Mouse (Mus musculus): ENCODE measurements around the gene Tm4sf20. TPM values are rescaled to one million over a fixed set of nuclear protein-coding genes. Genes with fewer than 3 reads are reported as not detected.

Tm4sf20 gene
- polyA plus RNA-seq, 1 experiment, result not detected

DNA sequence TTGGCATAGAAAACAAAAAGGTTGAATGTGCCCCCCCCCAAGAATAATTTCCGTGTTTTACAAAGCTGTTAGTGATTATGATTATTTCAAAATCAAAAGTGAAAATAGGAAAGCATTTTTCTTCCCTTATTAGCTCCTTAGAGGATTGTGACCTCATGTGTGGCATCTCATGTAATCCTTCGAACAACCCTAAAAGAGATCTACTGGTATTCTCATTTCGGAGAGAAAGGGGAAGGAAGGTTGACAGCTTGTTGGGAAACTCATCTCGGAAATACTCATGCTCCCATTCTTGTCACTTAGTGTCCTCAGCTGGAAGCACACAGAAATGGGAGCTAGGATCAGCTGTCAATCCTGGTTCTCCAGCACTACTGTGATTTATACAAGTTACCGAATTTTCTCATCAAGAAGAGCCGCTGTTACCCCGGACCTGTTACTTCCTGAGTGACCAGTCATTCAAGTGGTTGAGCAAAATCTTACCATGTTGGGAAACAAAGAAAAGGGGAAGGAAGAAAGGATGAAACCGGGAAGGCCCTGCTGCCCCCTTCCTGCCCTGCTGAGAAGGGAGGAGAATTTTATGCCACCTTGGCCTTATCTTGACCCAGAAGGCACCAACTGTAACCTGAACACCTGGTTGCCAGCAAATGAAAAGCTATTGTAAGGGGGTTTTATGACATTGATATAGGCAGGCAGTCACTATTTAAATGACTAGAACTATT lies 6.6 kb downstream of the Tm4sf20 start:
- Histone ChIP-seq H3K4me1 (ENCODE audit: control insufficient read depth, insufficient read depth, low read length) (no peaks in the 10 kb centered on the region), H3K27ac (ENCODE audit: insufficient read depth, low read length) (no peak overlapping the region), H3K4me3 (ENCODE audit: insufficient read depth, low read length) (no peak overlapping the region)
- TF ChIP-seq POLR2A (IDR thresholded peaks at IDR 0.05; ENCODE audit: low read depth, low read length) (no peak), CTCF (IDR thresholded peaks at IDR 0.05; ENCODE audit: borderline replicate concordance, insufficient read depth, low read length) (no peak)

DNA sequence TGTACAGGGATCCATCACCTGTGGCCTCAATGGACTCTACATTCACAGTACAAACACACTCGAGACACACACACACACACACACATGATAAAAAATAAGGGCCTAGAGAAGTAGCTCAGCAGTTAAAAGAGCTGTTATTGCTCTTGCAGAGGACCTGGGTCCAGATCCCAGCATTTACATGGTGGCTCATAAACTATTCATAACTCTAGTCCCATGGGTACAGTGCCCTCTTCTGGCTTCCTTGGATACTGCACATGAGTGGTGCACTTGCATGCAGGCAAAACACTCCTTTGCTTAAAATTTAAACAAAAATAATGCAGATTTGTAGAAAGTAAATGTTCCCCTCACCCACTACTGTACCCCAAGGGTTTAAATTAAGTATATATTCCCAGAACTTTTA lies 8.7 kb downstream of the Tm4sf20 start:
- Histone ChIP-seq H3K4me1 (ENCODE audit: control insufficient read depth, insufficient read depth, low read length) (no peaks in the 10 kb centered on the region), H3K4me3 (ENCODE audit: insufficient read depth, low read length) (no peak overlapping the region), H3K27ac (ENCODE audit: insufficient read depth, low read length) (no peak overlapping the region)
- TF ChIP-seq CTCF (IDR thresholded peaks at IDR 0.05; ENCODE audit: borderline replicate concordance, insufficient read depth, low read length) (peak; percentile 14; the same call in 1 of the 2 replicates), POLR2A (IDR thresholded peaks at IDR 0.05; ENCODE audit: low read depth, low read length) (no peak)

DNA sequence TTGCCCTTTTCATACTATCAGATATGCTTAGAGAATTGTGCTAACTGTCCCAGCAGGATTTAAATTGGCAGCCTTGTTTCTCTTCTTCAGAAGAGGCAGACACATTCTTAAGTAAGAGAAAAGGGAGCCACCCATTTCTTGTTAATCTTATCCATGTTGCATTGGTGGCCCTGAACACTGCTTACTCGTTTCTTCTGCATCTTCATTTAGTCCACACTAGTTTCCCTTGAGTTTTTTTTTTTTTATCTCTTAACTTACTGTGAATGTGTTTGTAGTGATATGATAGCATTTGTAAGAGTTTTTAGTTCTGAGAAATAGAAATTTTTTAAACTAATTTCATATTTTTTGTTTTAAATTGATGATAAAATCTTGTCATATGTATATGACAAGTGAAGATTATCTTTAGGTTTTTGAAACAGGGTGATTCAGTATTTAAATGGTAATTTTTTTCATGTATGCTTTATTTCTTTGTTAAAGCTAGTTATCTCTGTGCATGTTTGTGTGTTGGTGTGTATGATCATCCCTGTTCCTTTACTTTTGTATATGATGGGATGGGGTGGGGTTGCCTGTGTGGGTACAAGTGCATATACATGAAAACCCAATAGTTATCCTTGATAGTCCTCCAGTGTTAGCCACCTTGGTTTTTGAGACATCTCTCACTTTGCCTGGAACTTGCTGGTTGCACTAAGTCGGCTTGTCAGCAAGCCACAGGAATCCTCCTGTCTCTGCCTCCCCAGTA lies 20.4 kb downstream of the Tm4sf20 start:
- Histone ChIP-seq H3K27ac (ENCODE audit: insufficient read depth, low read length) (no peak overlapping the region), H3K4me3 (ENCODE audit: insufficient read depth, low read length) (no peak overlapping the region), H3K4me1 (ENCODE audit: control insufficient read depth, insufficient read depth, low read length) (no peaks in the 10 kb centered on the region)
- TF ChIP-seq CTCF (IDR thresholded peaks at IDR 0.05; ENCODE audit: borderline replicate concordance, insufficient read depth, low read length), result no peak
- TF ChIP-seq POLR2A (IDR thresholded peaks at IDR 0.05; ENCODE audit: low read depth, low read length), result no peak

DNA sequence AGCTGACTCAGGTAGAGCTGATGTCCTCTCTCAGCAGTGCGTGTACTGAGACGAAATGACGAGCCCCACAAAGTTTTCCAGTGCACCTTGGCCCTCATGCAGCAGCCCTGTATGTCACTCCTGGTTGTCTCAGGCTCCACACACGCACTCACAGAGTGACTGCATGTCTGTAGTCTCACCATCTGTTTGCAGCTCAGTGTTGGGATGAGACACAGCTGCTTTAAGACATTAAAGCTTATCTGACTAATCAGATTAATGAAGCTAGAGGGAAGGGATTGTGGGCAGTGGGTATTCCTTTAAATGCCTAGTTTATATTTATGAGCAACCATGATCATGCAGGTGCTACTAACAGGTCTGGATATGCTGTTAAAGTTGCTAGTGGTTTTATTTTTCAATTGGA lies 21.9 kb downstream of the Tm4sf20 start:
- no peaks in the 10 kb centered on the region for H3K4me1 ChIP-seq (ENCODE audit: control insufficient read depth, insufficient read depth, low read length)
- no peak overlapping the region for H3K27ac ChIP-seq (ENCODE audit: insufficient read depth, low read length)
- no peak overlapping the region for H3K4me3 ChIP-seq (ENCODE audit: insufficient read depth, low read length)
- no peak for TF ChIP-seq CTCF (IDR thresholded peaks at IDR 0.05; ENCODE audit: borderline replicate concordance, insufficient read depth, low read length)
- no peak for TF ChIP-seq POLR2A (IDR thresholded peaks at IDR 0.05; ENCODE audit: low read depth, low read length)

DNA sequence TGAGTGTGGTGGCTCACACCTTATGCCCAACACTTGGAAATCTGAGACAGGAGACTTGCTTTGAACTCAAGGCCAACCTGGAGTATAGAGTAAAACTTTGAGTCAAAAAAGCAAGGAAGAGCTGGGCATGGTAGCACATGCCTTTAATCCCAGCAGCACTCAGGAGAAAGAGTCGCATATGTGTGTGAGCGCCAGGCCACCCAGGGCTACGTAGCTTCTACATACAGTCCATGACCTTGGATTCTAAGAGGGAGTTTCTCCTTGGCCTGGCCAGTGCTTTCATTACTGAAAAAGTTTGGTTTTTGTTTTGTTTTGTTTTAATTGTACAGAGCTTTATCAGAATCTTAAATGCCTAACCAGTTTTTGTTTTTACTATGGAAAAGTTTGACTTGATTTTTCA lies 24.3 kb downstream of the Tm4sf20 start:
- TF ChIP-seq POLR2A (IDR thresholded peaks at IDR 0.05; ENCODE audit: low read depth, low read length), result no peak
- no peak for TF ChIP-seq CTCF (IDR thresholded peaks at IDR 0.05; ENCODE audit: borderline replicate concordance, insufficient read depth, low read length)
- no peak overlapping the region for H3K27ac ChIP-seq (ENCODE audit: insufficient read depth, low read length)
- H3K4me3 ChIP-seq (ENCODE audit: insufficient read depth, low read length), result no peak overlapping the region
- no peaks in the 10 kb centered on the region for H3K4me1 ChIP-seq (ENCODE audit: control insufficient read depth, insufficient read depth, low read length)

DNA sequence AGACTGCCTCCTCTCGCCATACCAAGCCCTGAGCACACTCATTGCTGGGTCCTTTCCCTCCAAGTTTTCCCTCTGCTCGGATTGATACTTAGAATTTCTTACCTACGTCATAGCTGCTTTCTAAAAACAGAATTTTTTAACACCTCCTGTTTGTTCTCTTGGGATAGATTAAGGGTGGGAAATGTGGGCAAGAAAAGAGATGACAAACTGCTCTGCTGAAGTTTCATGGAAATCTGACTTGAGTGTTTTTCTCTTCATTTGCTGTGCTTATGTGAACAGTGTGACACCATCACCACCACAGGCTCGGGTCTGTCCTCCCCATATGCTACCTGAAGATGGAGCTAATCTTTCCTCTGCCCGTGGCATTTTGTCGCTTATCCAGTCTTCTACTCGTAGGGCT lies 26.7 kb downstream of the Tm4sf20 start:
- no peak for TF ChIP-seq POLR2A (IDR thresholded peaks at IDR 0.05; ENCODE audit: low read depth, low read length)
- no peak for TF ChIP-seq CTCF (IDR thresholded peaks at IDR 0.05; ENCODE audit: borderline replicate concordance, insufficient read depth, low read length)
- Histone ChIP-seq H3K4me3 (ENCODE audit: insufficient read depth, low read length) (no peak overlapping the region), H3K27ac (ENCODE audit: insufficient read depth, low read length) (no peak overlapping the region), H3K4me1 (ENCODE audit: control insufficient read depth, insufficient read depth, low read length) (no peaks in the 10 kb centered on the region)

DNA sequence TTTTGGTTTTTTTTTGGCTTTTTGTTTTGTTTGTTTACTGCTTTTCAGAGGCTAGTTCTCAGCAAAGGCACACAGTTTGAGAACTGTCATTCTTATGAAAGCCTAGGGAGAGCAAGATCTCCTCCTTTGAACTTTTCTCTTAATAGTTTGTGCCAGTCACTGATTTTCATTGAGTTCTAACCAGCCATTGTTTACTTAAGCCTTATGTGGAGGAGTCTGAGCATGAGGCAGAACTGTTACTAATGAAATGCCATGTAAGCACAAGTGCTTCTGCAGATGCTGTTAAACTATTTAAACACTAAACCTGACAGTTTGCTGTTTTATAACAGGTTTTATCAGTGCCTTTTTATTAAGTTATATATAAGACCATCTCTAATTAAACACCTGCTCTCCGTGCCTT lies 30.2 kb downstream of the Tm4sf20 start:
- TF ChIP-seq CTCF (IDR thresholded peaks at IDR 0.05; ENCODE audit: borderline replicate concordance, insufficient read depth, low read length) (no peak), POLR2A (IDR thresholded peaks at IDR 0.05; ENCODE audit: low read depth, low read length) (no peak)
- Histone ChIP-seq H3K4me3 (ENCODE audit: insufficient read depth, low read length) (no peak overlapping the region), H3K4me1 (ENCODE audit: control insufficient read depth, insufficient read depth, low read length) (no peaks in the 10 kb centered on the region), H3K27ac (ENCODE audit: insufficient read depth, low read length) (no peak overlapping the region)

DNA sequence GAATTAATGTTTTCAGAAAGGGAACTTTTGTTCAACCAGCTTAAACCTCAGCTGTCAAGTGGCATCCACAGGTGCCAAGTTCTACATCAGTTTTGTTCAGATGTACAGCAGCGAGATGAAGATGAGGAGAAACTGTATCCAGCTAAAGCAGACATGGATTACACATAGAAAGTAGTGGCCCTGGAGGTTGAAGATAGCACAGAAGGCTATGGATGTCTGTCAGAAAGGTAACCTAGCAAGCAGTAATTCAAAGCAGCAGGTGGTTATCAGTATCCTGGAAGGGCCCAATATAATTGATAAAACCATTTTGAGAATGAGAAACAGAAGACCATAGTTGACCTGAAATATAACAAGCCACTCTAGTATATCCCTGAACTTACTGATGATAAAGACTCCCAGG lies 34.9 kb downstream of the Tm4sf20 start:
- Histone ChIP-seq H3K27ac (ENCODE audit: insufficient read depth, low read length) (no peak overlapping the region), H3K4me3 (ENCODE audit: insufficient read depth, low read length) (no peak overlapping the region), H3K4me1 (ENCODE audit: control insufficient read depth, insufficient read depth, low read length) (no peaks in the 10 kb centered on the region)
- TF ChIP-seq POLR2A (IDR thresholded peaks at IDR 0.05; ENCODE audit: low read depth, low read length), result no peak
- TF ChIP-seq CTCF (IDR thresholded peaks at IDR 0.05; ENCODE audit: borderline replicate concordance, insufficient read depth, low read length), result no peak

DNA sequence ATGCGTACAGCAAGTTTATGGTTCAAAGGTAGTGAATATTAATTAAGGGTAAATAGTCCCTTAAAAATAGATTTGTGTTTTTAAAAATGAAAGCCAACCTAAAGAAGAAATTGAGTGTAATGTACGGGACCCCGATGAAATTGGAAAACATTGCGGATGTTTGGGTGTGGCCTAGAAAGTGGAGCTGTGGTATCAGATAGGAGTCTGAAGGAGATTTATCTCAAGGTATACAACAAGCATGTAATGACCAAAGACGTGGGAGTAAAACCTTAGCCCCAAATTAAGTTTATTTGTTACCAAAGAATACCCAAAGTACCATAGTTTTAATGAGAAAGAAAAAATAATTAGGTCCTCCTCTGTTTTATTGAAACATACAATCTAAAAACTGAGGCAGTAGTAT lies 41.8 kb downstream of the Tm4sf20 start:
- no peak overlapping the region for H3K4me3 ChIP-seq (ENCODE audit: insufficient read depth, low read length)
- H3K4me1 ChIP-seq (ENCODE audit: control insufficient read depth, insufficient read depth, low read length), result no peaks in the 10 kb centered on the region
- no peak for TF ChIP-seq POLR2A (IDR thresholded peaks at IDR 0.05; ENCODE audit: low read depth, low read length)
- no peak for TF ChIP-seq CTCF (IDR thresholded peaks at IDR 0.05; ENCODE audit: borderline replicate concordance, insufficient read depth, low read length)
- H3K27ac ChIP-seq (ENCODE audit: insufficient read depth, low read length), result no peak overlapping the region

DNA sequence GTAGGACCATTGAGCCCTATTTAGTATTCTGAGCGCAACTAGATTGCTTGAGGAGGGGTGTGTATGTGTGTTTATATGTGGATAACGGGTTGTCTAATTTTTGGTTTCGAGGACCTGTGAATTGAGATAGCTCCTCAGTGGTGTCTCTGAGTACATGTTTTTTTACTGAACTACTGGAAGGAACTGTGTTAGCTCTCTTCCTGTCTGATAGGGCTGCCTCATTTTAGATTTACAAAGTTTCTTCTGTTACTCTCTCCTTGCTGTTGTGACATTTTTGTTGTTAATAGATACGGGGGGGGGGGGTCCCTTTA lies 42.4 kb downstream of the Tm4sf20 start:
- H3K4me3 ChIP-seq (ENCODE audit: insufficient read depth, low read length), result peak overlapping the region; percentile 97
- TF ChIP-seq POLR2A (IDR thresholded peaks at IDR 0.05; ENCODE audit: low read depth, low read length) (no peak), CTCF (IDR thresholded peaks at IDR 0.05; ENCODE audit: borderline replicate concordance, insufficient read depth, low read length) (no peak)
- no peaks in the 10 kb centered on the region for H3K4me1 ChIP-seq (ENCODE audit: control insufficient read depth, insufficient read depth, low read length)
- H3K27ac ChIP-seq (ENCODE audit: insufficient read depth, low read length), result no peak overlapping the region
